Mouse (Mus musculus): Measurements from ENCODE around the gene Rora.

Gene Rora

GRCm38 (mm10) chr9:68935611-68936010, 282.0 kb downstream of the Rora start:
- DNase-seq (ENCODE audit: low read depth in 2 of 2, low spot score in 2 of 2) = no peak

DNA sequence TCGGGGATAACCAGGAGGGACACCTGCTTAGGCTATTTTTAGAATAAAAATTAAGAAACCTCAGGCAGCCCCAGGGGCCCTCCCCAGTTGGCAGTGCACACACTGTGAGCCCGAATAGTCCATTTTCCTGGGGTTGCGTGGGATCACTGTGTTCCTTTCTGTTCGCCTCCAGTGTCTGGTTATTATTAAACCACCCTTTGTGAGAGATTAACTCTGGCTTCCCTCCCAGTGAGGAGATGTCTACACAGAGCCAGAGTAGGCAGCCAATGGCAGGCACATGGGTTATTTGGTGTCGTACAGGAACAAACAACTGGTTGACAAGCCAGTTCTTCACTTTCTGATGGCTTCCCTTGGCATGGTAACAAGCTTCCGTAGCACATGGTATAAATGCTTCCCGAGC, 287.5 kb downstream of the Rora start:
- DNase-seq (ENCODE audit: low read depth in 2 of 2, low spot score in 2 of 2) = no peak

- DNase-seq (ENCODE audit: low read depth in 2 of 2, low spot score in 2 of 2) = no peak
Measured at GRCm38 (mm10) chr9:68942595-68943011, 289.0 kb downstream of the Rora start.

DNA sequence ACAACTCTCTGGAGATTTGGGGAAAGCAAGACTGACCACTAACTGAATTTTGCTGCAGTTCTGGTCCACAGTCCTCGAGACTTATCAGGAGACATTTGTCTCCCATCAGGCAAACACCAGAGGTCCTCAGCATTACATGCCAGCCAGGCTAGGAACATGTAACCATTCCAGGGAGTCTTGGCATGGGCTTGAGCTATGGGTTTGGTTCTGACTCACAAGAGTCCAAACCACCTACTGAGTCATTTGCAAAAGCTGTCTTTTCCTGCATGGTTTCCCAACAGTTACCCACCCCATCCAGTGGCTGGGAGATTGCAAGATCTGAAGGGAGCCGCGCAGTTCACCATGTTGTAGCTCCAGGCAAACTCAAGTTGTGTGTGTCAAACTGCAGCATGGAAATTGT, 290.4 kb downstream of the Rora start:
- no peak for DNase-seq (ENCODE audit: low read depth in 2 of 2, low spot score in 2 of 2)

DNA sequence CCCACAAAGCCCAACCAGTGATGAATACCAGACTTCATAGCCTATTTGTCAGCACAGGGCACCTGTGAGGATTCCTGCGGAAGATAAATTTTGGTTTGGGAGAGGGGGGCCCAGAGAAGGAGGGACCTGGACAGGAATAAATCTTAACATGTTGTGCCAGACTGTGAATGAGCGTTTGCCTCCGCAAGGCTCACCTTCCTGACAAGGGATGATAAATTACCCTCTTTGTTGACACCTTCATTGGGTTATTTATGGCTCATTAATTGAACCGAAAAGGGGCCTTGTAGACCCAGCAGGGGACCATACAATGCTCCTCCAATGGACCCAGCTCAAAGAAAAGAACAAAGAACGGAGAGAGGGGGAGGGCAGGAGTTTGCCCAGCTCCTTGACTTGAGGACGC, 294.1 kb downstream of the Rora start:
- DNase-seq (ENCODE audit: low read depth in 2 of 2, low spot score in 2 of 2) = no peak

GRCm38 (mm10) chr9:68948141-68948540, 294.6 kb downstream of the Rora start:
- no peak for DNase-seq (ENCODE audit: low read depth in 2 of 2, low spot score in 2 of 2)

GRCm38 (mm10) chr9:68956210-68956874, 302.8 kb downstream of the Rora start:
- DNase-seq (ENCODE audit: low read depth in 2 of 2, low spot score in 2 of 2) = no peak

GRCm38 (mm10) chr9:68956938-68957573, 303.5 kb downstream of the Rora start:
- DNase-seq (ENCODE audit: low read depth in 2 of 2, low spot score in 2 of 2) = peak; percentile 48 to 65

GRCm38 (mm10) chr9:68957793-68958192, 304.2 kb downstream of the Rora start:
- DNase-seq (ENCODE audit: low read depth in 2 of 2, low spot score in 2 of 2) = no peak

DNA sequence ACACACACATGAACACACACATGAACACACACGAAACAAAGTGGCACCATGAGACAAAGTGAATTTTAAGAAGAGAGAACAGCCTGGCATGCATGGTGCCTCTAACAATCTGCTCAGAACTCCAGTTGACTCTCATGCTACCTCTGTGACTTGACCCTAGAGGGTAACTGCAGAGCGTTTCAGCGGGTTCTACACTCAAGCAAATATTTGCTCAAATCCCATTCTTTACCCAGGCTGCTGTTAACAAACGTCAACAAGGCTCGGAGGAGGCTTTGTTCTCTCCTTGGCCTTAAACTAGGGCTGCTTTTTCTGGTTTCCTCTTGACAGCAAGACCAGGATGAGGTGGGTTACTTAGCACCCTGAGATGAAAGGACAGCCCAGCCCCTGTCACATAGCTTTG, 305.3 kb downstream of the Rora start:
- DNase-seq (ENCODE audit: low read depth in 2 of 2, low spot score in 2 of 2) = no peak

GRCm38 (mm10) chr9:68963898-68964297, 310.3 kb downstream of the Rora start:
- no peak for DNase-seq (ENCODE audit: low read depth in 2 of 2, low spot score in 2 of 2)

DNA sequence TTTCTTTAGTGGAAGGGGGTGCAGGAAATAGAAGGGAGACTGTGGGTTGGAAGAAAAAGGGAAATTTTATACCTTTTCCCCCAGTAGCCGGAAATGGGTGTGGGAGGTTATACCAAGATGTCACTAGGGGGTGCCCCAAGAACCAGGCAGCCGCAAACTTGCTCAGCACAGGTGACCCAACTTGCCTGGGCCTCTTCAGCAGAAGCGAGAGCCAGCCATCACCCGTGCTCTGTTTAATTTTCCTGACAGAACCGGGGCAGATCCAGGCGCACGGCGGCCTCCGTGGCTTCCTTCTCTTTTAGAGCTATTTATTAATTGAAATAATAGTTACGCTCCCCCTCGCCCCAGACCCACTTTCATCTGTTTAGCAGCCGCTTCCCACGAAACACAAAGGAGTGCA, 313.0 kb downstream of the Rora start:
- DNase-seq (ENCODE audit: low read depth in 2 of 2, low spot score in 2 of 2) = peak; percentile 42 to 47

GRCm38 (mm10) chr9:68970074-68970473, 316.5 kb downstream of the Rora start:
- DNase-seq (ENCODE audit: low read depth in 2 of 2, low spot score in 2 of 2) = no peak

- DNase-seq (ENCODE audit: low read depth in 2 of 2, low spot score in 2 of 2) = no peak
Measured at GRCm38 (mm10) chr9:68972277-68972676, 318.7 kb downstream of the Rora start.

GRCm38 (mm10) chr9:68974517-68974916, 320.9 kb downstream of the Rora start:
- no peak for DNase-seq (ENCODE audit: low read depth in 2 of 2, low spot score in 2 of 2)

GRCm38 (mm10) chr9:68976136-68976535, 322.6 kb downstream of the Rora start:
- DNase-seq (ENCODE audit: low read depth in 2 of 2, low spot score in 2 of 2) = no peak

GRCm38 (mm10) chr9:68976851-68977250, 323.3 kb downstream of the Rora start:
- DNase-seq (ENCODE audit: low read depth in 2 of 2, low spot score in 2 of 2) = no peak

DNA sequence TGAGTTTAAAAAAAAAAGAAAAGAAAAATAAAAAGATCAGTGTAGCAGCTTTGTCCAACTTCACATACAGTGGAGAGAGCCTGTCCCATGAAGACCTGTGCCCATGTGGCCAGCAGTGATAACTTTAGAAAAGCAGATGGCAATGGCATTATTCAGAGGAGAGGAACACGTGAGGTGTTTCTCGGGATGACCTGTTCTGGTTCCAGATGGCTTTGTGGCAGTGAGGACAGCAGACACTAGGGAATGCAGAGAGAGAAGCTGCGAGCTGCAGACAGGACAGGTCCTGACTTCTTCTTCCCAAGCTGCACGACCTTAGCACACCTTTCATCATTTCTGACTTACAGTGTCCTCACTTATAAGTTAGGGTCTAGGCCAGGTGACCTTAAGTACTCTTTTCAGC, 325.1 kb downstream of the Rora start:
- DNase-seq (ENCODE audit: low read depth in 2 of 2, low spot score in 2 of 2) = no peak

GRCm38 (mm10) chr9:68980041-68980440, 326.5 kb downstream of the Rora start:
- no peak for DNase-seq (ENCODE audit: low read depth in 2 of 2, low spot score in 2 of 2)

DNA sequence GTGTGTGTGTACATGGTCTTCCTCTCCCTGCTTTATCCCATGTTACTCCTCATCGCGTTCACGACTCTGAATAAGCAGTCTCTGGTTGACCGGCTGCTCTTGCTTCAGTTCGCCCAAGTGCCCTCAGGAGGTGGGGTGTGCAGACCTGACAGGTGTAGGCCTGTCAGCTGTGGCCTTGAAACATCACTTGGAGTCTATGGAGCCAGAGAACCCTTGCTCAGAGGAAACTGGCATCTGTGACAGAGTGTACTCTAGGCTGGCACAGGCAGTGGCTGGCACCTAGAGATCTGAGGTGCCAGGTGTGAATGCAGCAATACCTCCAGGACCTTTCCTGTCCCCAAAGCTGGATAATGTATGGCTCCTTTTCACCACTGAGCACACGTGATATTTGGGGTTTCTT, 331.5 kb downstream of the Rora start:
- no peak for DNase-seq (ENCODE audit: low read depth in 2 of 2, low spot score in 2 of 2)

DNA sequence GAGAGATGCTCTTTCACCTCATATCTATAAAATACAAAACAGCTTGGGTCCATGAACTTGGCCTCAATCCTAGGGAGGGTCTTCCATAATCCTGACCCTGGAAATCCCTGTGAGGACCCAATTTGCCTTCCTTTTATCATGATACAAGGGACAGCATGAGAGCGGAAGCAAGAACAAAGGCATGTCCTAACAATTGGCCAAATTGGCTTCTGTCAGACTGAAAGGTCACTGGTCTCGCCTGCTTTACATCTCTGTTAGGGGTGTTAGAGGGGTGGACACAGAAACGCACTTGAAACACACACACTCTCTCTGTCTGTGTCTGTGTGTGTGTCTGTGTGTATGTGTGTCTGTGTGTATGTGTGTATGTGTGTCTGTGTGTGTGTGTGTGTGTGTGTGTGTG, 332.2 kb downstream of the Rora start:
- DNase-seq (ENCODE audit: low read depth in 2 of 2, low spot score in 2 of 2) = no peak

- no peak for DNase-seq (ENCODE audit: low read depth in 2 of 2, low spot score in 2 of 2)
Measured at GRCm38 (mm10) chr9:68987290-68988042, 333.9 kb downstream of the Rora start.
